Mouse (Mus musculus) c-Kit-positive CD71-negative TER-119-negative erythroid progenitor cells, embryonic 14.5 days (primary cell): ENCODE data around the gene Cutc.

Source experiments
- DNase-seq: peaks from one replicate; pipeline ENCODE4 v3.0.0-alpha.2; 2013; ENCODE audit warnings: low read depth

Cutc gene

DNA sequence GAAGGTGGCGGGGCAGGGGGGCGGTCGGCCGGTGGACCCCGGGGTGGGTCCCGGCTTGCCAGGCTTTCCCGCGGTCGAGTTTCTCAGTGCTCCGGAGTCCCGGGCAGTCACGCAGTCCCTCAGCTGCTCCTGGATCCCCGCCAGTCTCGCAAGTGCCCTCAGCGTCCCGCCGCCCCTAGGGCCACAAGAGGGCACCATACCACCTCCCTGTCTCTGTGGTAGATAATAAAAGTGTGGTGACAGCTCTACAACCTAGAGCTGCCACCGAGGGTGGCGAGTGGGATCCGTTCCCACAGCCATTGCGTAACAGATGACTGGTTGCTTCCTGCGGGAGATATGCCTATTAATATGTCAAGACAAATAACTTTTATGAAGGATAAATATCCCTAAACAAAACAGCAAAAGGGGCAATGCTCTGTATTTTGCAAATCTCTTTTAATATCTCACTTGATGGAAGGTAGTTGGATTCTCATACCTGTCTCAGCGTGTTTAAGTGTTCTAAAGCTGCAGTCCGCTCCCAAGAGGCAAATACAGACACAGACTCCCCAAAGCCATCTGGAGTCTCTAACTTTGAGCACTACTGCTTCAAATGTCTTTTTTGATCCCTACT lies 535 bp downstream of the Cutc start:
- peak; percentile 77 for DNase-seq

DNA sequence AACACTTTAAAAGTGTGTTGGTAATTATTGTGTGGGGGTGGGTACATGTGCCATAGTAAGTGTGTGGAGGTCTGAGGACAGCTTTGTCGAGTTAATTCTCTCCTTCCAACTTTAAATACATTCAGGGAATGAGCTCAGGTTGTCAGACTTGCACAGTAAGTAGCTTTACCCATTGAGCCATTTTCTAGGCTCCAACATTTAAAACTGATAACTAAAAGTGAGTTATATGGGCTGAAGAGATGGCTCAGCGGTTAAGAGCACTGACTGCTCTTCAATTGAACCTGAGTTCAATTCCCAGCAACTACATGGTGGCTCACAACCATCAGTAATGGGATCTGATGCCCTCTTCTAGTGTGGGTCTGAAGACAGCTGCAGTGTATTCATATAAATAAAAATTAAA lies 1.4 kb downstream of the Cutc start:
- no peak for DNase-seq

GRCm38 (mm10) chr19:43754872-43755271 lies 2.1 kb downstream of the Cutc start:
- DNase-seq = no peak

DNA sequence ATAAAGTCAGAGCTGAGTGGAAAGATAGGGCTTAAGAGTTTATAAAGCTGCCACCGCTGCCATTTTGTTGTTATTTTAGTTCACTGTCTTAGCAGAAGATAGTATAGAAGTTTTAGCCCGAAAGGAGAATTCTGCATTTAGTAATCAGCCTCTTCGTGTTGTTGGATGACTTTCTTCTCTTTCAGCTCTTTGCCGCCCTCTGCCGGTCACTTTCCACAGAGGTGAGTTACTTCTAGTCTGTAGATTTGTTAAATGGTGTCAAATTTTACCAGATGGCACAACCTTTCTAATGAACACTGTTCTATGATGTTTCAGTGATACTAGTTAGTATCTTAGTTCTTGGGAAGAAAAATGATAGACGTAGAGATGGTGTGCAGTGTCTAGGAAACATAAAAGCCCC lies 7.7 kb downstream of the Cutc start:
- peak; percentile 81 for DNase-seq

DNA sequence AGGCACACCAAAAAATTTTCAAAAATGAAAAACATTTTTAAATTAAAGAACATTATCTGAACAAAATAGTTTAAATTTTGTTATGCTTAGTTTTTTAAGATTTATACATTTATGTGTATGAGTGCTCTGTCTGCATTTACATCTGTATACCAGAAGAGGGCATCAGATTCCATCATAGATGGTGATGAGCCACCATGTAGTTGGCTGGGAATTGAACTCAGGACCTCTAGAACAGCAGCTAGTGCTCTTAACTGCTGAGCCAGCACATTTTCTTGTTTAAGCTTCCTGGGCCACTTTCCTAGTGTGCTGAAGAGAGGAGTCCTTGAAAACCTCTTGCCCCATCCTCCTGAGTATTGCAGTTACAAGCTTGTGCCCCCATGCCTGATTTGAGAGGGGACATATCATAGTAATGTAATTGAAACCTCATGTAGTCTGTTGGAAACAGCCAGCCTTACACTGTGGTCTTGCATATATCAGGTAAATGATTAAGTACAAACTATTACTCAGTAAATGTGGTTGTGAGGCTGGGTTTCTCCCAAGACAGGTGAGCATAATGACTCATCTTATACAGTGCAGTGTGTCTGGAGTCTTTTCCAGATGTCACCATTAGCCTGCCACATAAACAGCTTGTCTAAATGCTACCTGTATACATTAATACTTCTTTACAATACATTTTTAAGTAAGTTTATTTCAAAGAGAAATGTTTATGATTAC lies 8.9 kb downstream of the Cutc start:
- DNase-seq = no peak

GRCm38 (mm10) chr19:43762410-43762809 lies 9.6 kb downstream of the Cutc start:
- DNase-seq = no peak

GRCm38 (mm10) chr19:43766451-43766850 lies 13.7 kb downstream of the Cutc start:
- no peak for DNase-seq

- DNase-seq = no peak
Observed at GRCm38 (mm10) chr19:43767549-43768322, 14.9 kb downstream of the Cutc start.

DNA sequence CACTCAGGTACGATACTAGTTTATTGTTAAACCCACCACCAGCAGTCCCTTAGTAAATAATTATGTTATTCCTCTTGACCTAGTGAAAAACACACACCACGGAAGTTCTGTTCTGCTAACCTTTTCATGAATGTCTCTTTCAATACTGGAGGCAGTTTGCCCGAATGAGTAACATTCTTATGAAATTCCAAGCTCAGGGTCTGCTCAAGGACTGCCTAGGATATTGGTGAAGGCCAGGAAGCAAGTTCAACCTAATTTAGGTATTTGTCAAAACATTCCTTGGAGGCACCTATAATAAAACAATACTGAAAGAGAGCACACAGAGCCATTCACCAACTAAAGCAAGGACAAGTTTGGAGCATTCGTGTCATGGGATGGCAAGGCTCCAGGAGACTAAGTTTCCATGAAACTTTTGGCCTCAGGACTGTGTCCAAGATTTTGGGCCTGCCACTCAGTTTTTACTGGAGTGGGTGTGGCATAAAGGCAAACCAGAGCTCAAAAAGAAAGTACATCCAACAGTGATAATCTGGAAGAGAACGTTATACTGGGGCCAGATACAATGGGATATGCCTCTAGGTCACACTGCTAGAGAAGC lies 16.7 kb downstream of the Cutc start:
- DNase-seq = no peak

GRCm38 (mm10) chr19:43770584-43770983 lies 17.8 kb downstream of the Cutc start:
- no peak for DNase-seq

- DNase-seq = peak; percentile 52
Observed at GRCm38 (mm10) chr19:43771499-43771969, 18.7 kb downstream of the Cutc start.

GRCm38 (mm10) chr19:43772311-43772710 lies 19.5 kb downstream of the Cutc start:
- no peak for DNase-seq

- DNase-seq = no peak
Observed at GRCm38 (mm10) chr19:43775433-43775832, 22.6 kb downstream of the Cutc start.

DNA sequence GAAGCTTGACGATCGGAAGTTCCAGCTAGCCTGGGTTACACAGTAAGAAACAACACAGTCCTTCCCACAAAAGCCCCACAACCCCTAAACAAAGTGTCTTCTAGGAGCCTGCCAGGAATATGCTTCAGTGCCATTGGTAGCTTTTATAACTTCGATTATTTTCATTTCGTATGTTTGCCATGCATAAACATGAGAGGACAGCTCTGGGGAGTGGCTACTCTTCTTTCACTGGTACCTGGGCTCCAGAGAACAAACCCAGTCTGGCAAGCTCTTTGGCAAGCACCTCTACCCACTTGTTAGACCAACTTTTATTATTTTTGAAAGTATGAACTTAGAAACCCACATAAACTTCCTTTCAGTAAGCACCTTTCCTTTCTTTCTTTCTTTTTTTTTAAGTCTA lies 23.8 kb downstream of the Cutc start:
- no peak for DNase-seq

GRCm38 (mm10) chr19:43777308-43777707 lies 24.5 kb downstream of the Cutc start:
- no peak for DNase-seq

DNA sequence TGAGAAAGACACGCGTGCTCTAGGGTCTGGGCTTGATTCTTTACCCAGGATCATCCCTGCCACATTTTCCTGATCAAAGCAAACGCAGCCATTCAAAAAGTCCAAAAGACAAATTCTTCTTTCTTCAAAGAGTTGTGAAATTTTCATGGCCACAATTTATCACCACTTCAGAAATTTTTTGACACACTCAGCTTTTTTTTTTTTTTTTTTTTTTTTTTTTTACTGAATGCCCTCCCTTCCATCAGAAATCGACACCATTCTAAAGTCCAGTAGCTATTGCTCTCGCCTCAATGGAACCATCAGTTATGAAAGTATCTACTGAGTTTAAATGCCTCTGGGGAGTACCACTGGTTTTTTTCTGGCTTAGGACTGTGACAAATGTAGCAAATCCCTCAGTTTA lies 27.6 kb downstream of the Cutc start:
- no peak for DNase-seq

DNA sequence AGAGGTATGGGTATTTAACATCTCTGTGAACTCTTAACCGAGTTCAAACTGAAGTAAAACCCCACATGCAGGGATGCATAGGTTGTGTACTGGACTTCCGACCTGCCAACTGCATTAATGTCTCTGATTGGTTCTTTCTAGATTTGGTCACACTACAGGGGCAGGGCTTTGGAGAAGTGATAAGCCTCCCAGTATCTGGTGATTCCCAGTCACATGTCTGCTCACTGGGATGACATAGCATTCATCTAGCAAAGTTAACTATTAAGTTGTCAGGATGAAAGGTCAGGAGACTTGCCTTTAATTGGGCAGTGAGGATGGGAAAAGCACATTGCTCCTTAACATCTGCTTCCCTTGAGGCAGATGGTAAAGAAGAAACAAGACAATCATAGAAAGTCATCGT lies 29.2 kb downstream of the Cutc start, which contains the start of gene Abcc2:
Abcc2 (plus strand) TSS at position 213 of the 400 bp plus-strand sequence.
- no peak for DNase-seq

DNA sequence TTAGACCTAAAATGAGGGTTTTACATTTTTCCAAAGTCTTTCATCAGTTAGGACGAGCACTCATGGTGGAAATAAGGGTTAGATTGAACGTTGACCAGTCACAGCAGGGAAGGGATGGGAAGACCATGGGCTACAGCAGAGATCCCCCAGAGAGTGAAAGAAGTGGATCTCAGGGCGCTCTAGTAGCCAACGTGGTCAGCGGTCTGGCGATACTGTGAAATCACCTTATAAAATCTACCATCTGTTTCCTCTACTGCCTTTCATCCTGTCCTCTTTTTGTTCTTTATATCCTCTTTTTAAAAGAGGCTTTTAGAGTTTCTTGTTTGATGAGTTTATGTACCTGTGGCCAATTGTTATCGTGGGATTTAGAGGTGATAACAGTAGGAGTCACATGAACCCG lies 32.0 kb downstream of the Cutc start:
- DNase-seq = no peak

DNA sequence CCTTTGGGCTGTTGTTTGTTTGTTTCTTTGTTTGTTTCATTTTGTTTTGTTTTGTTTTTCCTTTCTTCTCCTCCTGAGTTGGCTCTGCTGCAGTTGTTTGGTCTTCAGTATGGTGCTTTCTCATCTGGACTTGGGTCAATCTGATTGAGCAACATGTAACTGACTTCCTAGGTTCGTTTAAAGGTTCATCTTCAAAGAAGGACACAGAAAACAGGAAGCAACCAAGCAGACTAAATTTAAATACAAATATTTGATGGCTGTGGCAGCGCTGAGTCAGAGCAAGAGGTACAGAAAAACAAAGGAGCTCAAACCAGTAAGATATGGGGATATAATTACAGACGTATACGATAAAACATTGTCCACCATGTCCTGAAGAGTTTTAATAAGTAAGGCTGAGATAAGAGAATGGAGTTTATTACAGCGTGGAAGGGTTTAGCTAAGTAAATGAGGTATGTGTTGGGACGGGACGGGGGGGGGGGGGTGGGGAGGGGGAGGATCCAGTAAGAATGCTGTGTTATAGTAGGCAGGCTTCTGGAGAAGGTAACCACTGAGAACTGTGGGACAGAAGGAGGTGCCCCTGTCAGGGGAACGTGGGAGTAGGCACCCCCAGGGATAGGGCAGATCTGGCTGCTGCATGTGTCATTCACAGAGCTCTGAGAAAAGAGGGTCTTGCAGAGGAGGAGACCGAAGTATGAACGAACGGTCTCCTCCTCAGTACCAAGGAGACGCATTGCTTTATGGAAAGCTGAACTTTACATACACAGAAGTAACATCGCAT lies 33.6 kb downstream of the Cutc start:
- no peak for DNase-seq

GRCm38 (mm10) chr19:43789817-43790216 lies 37.0 kb downstream of the Cutc start:
- no peak for DNase-seq

DNA sequence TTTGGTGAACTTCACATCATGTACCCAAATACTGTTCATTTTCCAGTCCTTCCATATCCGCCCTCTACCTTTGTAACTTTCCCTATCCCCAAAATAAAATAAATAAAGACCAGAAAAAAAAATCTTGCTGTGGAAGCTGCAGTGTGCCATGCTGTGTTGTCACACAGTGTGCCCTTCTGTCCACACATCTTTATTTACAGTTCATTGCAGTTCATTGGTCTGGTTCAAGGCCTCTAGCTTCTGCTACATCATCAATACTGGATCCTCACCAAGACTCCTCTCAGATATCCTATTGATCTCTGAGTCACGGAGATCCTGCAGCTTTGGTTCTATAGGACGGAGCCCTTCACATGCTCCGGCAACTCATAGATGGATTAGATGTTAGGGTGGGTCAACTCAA lies 39.7 kb downstream of the Cutc start:
- no peak for DNase-seq

DNA sequence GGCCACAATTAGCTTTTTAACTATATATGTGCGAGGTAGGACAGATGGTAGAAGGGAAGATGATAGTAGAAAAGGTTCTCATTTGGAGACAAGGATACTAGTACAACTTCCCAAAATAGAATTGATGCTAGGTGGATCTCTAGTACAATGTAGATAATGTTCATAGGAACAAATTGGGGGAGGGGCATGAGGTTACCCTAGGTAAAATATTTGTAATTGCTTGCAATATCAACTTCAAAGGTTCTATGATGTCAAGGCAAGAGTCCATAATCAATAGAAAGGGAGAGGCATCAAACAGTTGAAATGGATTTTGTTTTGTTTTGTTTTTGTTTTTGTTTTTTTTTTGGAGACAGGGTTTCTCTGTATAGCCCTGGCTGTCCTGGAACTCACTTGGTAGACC lies 41.2 kb downstream of the Cutc start:
- DNase-seq = no peak
